Mouse (Mus musculus) mature B cell (primary cell): ENCODE data around the gene Radil.

Source experiments
- in situ Hi-C: fragments of 300-500 bp; cut with MboI; formaldehyde crosslinking; loops from 2 replicates; pipeline ENCODE4 v1.14.3; 2019

Radil gene

DNA sequence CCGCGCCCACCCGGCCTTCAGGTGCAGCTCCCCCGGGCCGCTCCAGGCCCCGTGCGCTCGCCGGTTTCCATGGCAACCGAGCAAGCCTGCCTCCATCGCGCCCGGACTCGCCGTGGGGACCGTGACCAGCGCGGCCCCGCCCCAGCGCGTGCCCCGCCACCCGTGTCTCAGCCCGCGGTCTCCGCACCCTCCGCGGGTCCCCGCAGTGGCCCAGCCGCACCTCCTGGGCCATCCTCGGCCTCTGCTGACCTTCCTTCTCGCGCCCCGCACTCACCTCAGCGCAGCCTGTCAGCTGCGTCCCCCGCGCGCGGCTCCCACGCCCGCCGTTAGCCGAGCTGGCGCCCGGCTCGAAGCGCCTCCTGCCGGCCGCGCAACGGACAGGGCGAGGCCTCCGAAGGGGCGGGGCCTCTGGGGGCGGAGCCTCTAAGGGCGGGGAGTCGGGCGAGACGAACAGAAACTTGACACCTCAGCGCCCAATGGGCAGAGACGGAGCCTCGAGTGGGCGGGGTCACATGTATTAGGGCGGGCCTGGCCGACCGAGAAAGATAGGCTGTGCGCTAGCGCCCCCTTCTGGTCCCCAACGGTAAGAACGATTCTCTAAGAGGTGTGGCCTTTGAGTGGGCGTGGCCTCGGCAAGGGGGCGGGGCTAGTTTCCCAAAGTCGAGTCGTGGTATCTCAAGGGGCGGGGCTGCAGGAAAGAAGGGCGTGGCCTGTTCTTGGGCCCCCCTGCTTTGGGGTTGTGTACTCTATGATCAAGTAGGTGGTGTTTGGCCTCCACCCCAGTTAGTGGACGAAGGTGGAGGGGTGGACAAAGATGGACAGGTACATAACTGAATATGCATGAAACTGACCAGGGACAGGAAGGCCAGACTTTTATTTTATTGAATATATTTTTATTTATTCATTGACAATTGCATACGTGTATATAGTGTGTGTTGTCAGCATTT, at the start of gene Radil:
Gene Radil, minus strand, starts transcription at position 393 of the 947 bp plus-strand sequence.
- in situ Hi-C loops, result no loop called here

DNA sequence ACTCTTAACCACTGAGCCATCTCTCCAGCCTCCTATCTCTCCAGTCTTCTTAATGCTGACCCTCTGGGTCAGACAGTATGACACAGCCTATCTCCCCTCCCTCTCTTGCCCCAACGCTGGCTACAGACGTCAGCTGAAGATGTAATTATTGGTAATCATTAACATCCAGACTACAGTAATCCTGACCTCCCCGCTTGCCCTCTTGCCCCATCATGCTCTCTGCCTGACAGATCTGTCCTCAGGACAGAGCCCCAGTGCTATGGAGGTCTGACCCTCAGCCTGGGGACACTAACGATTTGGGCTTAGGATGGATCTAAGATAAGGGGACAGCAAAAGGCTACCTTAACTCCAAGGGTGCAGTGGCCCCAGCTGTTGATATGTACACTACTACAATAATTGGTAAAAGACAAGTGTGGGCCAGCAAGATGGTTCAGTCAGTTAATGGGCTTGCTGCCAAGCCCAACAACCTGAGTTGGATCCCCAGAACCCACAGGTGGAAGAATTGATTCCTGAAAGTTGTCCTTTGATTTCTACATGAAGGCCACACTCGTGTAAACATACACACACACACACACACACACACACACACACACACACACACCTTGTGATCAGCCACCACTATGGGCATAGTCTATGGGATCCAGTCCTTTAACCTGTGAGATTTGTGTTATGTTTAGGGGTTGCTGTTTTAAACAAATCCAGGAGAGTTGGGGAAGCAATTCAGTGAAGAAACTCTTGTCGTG, 46.9 kb upstream of the Radil start:
- in situ Hi-C loops, result no loop called here

DNA sequence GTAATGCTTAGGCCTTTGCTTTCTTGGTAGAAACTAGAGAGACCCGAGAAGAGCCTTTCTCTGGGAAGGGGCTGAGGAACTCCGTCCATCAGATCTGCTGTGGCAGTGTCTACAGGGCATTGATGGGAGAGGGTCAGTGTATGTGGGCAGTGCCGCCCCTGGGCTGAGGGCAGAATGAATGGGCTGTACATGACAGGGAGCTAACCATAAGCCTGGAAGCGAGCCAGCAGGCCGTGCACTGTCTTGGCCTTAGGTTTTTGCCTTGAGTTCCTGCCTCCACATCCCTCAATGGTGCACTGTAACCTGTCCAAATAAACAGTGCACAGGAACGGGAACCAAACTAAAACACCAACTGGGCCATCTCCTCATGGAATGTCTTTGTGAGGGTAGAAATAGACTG, 45.8 kb upstream of the Radil start:
- in situ Hi-C loops, result no loop called here

DNA sequence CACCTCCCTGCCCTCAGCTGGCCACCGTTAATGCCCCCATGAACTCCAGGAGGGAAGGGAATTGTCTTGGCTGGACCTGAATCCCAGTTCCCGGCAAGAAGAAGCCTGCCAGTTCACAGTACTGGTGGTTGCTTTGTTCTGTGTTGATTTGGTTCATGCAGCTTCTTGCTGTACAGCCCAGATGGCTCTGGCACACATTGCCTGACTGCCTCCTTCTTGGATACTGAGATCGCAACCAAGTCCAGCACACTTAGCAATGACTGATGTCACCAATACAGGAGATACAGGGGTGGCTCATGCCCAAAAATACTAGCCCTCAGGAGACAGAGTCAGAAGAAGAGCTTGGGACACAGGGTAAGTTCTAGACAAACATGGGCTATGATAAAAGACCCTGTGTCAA, 44.8 kb upstream of the Radil start:
- in situ Hi-C loops, result no loop called here

DNA sequence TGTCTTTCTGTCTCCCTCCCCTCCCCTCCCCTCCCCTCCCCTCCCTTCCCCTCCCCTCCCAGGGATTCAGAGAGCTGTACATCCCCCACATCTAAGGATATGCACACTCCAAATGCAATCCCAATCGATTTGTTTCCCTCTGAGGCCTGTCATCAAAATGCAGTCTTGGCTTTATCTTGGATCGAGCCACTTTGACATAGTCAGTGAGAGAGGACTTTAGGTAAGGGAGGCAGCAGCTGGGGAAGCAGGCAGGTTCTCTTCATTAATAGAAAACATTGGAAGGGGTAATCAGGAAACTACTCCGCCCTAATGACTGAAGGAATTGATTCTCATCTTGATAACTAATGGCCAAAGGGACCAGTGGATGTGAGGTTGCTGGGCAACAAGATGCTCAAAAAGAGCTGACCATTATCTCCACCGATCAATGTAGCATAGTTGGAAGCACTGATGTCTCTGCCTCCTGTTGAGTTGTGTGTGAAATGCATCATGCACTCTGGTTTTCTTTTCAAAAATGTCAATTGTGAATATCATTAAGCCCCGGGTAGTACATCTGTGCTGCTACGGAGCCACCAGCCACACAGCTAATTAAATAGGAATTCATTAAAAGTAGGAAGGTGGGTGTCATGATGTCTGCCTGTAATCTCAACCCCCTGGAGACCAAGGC, 40.2 kb upstream of the Radil start:
- in situ Hi-C loops, result no loop called here

DNA sequence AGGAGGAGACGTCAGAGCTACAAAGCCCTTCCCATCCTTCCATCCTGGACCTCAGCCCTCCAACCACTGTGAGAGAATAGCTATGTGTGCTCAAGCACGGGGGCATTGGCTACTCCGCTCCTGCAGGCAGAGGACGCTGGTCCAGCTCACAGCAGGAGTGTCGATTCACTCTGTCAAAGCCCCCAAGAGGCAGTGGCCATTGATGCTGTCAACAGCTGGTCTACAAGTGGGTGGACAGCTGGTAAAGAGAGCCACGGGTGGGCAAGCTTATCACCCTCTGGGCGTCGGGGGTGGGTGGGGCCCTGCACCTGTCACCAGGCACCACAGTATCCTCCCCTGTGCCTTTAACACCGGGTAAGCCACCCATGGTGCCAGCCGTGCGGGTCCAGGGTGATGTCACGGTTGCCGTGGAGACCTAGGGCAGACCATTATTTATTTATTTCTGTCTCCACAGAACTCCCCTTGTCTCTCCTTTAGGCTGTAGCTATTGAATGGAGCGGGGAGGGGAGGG, 32.8 kb upstream of the Radil start:
- in situ Hi-C loops, result no loop called here

DNA sequence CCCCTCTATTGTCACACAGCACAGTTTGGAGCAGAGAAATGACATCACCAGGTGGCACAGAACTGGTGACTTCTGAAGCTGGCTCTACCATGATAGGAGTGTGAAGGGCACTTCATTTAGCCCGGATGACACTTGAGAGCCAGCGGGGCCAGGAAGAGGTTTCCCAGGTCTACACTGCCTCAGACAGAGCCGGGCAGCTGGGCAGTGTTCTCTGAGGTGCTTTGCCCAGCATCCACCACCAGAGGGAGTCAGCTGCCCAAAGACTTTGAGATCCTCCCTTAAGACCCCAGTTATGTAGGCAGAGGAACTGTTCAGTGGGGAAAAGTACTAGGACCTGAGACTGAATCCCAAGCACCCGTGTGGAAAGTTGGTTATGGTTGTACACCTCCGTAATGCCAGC, 30.6 kb upstream of the Radil start:
- in situ Hi-C loops, result no loop called here

DNA sequence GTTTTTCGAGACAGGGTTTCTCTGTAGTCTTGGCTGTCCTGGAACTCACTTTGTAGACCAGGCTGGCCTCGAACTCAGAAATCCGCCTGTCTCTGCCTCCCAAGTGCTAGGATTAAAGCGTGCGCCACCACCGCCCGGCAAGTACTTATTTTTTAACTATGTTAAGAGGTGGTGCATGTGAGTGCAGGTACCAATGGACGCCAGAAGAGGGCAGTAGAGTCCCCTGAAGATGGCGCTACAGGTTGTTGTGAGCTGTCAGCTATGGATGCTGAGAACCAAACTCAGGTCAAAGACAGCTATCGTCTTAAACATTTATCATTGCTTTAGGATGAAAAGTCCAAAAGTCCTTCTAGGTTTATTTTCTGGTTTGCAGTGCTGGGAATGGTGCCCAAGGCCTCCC, 27.3 kb upstream of the Radil start:
- in situ Hi-C loops, result no loop called here

DNA sequence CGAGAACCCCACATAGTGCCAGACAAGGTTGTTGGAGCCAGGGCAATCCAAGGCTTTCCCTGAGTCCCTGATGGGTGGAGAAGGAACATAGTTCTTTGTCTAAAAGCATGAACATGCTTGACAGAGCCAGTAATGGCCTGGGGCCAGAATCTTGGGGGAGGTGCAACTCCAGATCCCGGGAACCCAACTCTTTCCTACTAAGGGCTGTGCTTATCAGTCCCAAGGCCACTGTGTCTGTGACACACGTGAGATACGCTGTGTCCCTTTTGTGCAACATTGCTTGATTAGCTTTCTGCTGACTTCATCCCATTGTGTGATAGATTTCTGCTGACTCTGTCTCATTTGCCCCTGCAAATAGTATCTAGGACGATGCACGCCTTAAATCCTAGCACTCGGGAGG, 25.9 kb upstream of the Radil start:
- in situ Hi-C loops, result no loop called here

DNA sequence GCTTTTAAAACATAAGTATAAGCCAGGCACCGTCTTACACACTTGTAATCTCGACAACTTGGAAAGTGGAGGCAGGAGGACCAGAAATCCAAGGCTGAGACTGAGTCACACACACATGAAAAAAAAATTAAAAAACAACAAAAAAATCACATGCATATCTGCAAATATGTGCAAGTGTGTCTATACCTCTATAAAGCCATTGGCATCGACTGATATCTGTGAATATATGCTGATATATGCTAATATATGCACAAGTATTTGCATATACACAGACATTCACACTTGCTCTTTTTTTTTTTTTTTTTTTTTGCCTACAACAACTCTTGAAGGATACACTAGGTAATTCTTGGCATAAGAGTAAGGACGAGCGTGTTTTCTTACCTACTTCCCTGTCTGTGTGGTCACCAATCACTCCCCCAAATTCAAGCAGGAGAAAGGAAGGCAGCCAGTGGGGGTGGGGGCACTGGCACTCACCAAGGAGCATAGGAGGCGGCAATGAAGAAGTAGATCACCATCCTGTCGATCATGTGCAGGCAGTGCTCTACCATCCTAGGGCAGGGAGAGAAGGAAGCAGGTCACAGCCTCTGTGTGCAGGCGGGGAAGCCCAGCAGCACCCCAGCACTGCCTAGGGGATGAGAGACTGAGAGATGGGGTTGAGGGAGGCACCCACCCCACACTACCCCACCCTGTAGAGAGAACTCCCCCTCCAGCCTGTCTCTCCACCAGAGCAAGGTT, 23.6 kb upstream of the Radil start:
- in situ Hi-C loops, result no loop called here

DNA sequence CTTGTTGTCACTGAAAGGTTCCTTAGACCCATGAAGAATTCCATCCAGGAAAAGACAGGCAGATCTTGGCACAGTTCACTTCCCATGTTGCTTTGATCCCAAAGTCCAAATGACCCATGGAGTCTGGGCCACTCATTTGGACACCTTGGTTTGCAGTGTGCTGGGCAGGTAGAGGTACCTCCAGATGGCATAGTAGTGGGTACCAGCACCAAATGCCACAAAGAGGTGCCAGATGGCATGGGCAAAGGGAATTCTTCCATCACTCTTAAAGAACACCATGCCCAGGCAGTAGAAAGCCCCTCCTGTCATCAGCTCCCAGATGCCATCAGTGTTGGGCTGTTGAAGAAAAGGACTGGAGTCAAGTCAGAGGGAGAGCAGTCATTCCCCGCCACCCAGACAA, 13.7 kb upstream of the Radil start:
- in situ Hi-C loops, result no loop called here

DNA sequence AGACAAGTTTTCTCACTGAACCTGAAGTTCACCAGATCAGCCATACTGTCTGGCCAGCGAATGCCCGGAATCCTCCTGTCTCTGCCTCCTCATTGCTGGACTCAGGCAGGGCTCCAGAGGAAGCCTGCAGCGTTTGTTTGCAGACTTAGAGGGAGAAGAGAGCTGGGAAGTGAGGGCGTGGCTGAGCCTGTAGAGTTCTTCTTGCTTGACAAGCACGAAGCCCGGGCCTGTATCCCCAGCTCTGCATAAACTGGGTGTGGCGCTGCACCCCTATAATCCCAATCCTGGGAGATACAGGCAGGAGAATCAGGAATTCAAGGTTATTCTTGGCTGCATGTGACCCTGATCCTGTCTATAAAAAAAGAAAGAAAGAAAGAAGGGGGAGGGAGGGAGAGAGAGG, 9.4 kb upstream of the Radil start:
- in situ Hi-C loops, result no loop called here

DNA sequence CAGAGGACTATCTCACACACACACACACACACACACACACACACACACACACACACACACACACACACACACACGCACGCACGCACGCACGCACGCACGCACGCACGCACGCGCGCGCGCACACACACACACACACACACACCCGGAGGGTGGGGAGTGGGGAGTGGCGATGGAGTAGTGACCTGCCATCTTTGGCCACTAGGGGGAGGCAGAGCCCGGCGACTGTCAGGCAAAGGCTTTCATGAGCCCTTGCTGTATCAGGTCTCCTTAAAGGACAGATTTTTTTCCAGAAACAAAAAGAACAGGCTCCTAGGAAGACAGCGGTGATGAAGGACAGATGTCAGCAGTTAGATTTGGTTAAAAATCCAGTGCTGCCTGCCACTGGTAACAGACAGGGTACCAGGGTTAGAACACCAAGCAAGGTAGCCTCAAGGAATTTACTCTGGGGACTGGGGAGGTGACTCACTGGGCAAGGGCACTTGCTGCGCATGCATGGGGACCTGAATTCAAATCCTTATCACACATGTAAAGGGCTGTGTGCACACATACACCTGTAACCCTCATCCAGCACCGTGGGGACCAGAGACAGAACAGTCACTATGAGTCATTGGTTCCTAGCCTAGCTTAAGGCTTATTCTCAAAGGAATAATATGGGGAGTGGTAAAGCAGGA, 6.6 kb upstream of the Radil start:
- in situ Hi-C loops, result no loop called here

DNA sequence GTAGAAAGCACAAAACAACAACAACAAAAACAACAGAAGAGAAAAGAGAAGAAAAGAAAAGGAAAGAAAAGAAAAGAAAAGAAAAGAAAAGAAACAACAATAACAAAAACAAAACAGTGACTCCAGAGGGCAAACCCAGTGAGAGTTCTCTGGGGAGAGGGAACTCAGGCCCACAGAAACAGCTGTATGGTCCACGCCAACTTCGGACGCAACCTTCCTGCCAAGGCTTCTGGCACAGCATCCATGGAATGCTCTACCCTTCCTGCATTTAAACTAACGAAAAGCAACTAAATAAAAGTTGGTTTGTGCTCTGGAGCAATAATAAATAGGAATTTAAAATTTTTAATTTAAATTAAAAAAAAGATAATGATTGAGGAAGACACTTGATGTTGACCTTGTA, 5.8 kb upstream of the Radil start:
- in situ Hi-C loops, result no loop called here

DNA sequence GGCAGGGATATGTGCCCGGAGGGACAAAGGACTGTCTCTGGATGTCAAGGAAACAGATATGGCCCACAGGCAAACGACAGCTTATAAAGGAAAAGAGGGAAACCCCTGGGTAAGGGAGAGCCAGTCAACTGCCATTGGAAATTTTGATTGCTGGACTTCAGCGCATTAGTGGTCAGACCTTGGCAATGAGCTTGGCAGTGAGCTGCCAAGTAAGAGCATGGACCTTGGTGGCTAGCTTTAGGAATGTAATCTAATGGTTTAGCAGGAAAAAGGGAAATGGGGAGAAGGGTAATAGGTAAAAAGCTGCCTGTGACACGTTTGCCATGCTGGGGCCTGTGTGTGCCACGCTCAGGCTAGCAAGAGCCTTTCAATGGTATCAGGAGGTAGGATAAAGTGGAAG, 5.0 kb upstream of the Radil start:
- in situ Hi-C loops, result no loop called here

DNA sequence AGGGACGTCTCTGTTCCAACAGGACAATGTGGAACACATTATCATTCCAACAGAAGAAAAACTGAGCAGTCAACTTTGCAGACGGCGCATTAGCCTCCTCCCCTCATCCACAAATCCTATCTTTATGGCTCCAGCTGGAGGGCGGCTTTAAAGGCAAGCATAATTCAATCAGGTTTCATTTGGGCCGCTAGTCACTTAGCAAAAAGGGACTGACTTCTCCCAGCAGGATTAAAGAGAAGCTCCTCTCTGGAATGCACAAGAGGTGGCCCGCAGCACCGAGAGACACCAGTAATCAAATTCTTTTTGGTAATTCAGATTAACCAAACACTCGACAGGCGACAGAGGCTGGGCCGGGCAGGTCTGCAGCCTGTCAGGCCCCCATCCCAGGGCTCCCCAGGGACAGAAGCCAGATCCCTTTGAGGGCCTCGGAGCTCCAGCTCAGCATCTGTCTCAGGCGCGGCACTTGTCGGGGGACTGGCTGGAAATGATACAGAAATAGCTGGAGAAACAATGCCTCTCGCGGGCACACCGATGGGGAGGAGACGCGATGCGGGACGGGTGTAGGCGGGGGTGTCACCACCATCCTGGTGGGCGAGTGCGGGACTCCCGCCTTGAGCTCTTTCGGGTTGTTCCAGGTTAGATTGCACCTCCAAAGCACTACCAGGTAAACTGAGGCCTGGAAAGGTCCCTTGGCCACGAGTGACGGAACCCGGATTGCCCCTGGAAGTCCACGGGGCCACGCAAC, 765 bp downstream of the Radil start:
- in situ Hi-C loops, result no loop called here

DNA sequence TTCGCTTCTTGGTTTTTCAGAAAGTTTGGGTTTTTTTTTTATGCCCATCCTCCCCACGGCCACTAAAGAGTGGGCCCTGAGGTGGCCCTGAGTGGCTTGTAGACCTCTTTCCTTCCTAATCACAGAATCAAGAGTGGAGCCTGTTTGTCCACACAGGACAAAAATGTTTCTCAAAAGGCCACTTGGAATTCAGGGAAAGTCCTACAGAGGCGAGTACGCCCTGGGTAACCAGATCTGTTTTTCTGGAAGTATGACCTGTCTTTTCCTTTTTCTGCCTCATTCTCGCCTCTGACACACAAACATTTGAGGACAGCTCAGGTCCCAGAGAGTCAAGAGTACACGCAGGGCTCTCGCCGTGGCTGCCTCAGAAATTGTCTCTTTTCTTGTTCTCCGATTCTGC, 1.5 kb downstream of the Radil start:
- in situ Hi-C loops, result no loop called here

DNA sequence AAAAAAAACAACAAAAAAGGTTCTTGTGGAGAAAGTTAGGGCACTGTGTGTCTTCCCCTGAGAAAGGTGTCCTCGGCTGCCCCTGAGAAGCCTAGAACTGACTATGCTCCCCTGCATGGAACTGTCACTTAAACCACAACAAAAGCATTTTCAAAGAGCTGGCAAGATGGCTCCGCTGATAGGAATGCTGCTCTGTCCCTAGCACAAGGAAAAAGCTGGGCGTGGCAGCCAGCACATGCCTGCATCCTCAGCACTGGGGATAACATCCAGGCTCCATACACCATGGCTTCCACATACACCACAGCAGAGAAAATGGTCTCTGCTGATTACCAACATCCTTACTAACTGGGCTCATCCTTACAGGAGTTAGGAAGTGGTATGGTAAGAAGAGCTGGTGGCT, 3.8 kb downstream of the Radil start:
- in situ Hi-C loops, result no loop called here

DNA sequence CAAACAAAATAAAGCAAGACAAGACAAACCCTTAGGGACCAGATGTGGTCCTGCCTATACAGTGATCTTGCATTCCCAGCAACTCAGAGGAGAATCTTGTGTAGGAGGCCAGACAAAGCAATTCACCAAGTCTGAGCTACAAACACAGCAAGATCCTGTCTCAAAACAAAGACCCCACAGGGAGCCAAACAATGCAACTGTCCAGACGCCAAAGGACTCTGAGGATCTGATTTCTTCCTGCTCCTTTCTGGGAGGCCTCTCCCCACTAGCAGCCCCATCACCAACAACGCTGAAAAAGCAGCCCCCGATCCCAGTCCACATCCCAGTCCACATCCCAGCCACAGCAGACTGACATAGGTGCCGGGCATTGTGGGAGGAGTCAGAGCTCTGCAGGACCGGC, 4.6 kb downstream of the Radil start:
- in situ Hi-C loops, result no loop called here

DNA sequence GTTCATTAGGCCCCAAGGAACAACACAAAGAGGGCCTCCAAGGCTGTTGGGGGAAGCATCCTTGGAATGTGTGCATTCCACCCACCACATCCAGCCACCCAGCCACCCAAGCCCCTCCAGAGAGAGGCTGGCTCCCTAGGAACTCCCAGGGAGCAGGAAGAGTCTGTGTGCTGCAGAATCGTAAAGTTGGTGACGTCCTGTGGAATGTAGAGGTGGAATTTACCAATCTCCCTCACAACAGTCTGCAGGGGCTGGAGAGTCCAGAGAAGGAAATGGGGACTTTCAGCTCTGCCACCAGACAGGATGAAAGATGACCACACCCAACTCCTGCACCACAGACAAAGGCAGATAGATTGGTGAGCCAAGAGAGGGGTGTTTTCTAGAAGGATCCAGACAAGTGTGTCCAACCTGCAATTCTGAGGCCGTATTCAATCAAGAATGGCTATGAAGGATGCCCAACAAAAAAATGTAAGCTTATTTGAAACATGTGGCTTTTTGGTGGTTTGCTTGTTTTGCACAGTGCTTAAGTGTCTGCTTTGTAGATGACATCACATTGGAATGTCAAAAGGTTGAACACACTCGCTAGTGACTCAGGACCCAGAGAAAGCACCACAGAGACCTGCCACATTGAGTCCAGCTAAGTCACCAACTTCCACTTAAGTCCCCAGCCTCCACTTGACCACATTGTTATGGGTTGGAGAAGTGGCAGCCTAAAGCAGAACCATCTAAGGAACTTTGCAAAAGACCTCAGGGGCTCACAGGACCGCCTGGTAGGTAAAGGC, 5.7 kb downstream of the Radil start:
- in situ Hi-C loops, result no loop called here
